Mouse (Mus musculus) CH12.LX (cell line): ENCODE measurements around the gene Rab3a.

Experiments used
- MAX ChIP-seq: IDR thresholded peaks from 2 replicates; pipeline ENCODE4 v1.6.1; 2011; ENCODE audit warnings: low read length, improper control_type of control experiment
- TCF12 ChIP-seq: IDR thresholded peaks from 2 replicates; pipeline ENCODE4 v1.6.1; 2014; ENCODE audit warnings: low read depth, mild to moderate bottlenecking, inconsistent platforms, low read length, improper control_type of control experiment

DNA sequence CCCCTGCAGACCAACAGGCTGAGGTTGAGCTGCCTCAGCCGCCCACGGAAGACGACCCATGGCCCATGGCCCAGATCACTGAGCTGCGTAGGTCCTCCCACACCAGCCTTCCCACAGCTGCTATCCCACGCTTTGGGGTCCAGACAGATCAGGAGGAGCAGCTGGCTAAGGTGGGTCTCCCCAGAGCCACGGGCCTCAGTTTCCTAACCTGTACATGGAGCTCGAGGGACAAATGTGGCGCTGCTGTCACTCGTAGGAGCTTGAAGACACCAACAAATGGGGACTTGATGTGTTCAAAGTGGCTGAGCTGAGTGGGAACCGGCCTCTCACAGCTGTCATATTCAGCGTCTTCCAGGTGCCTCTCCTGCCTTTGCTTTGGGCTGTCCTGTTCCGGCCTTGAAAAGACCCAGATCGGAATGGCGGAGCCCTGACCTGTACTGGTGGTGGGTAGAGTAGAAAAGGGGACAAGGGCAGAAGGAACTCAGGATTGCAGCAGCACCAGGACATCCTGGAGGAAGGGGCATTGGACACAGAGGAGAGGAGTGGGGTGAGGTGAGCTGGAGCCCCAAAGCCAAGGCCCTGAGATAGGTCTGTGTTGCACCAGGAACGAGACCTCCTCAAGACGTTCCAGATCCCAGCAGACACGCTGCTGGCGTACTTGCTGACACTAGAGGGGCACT lies 7.1 kb upstream of the Rab3a start:
- no peak for TF ChIP-seq TCF12
- TF ChIP-seq MAX, result no peak
